Mouse (Mus musculus) lung, embryonic 15.5 days (tissue): ENCODE data around the gene Plod3. TPM values are rescaled to one million over a fixed set of nuclear protein-coding genes. Genes with fewer than 3 reads are reported as not detected.

Source experiments
- ATAC-seq: fragments of 200-750 bp; cut with Nextera tagmentation; 2 replicates; pipeline ENCODE4 v1.8.0; 2017; ENCODE audit warnings: moderate number of reproducible peaks, borderline replicate concordance; ENCODE audit not compliant: low FRiP score, low TSS enrichment; ENCODE audit errors: extremely low read depth
- H3K27ac ChIP-seq: fragments of 300-500 bp; sonication (generic); 2 replicates; pipeline ENCODE4 v1.5.1; 2015; ENCODE audit warnings: moderate library complexity, mild to moderate bottlenecking, inconsistent platforms
- H3K27me3 ChIP-seq: fragments of 300-500 bp; sonication (generic); 2 replicates; pipeline ENCODE4 v1.6.1; 2015; ENCODE audit warnings: inconsistent platforms
- H3K36me3 ChIP-seq: fragments of 300-500 bp; sonication (generic); 2 replicates; pipeline ENCODE4 v1.6.1; 2015; ENCODE audit warnings: inconsistent platforms
- H3K4me1 ChIP-seq: fragments of 300-500 bp; sonication (generic); 2 replicates; pipeline ENCODE4 v1.6.1; 2015; ENCODE audit warnings: inconsistent platforms
- H3K4me2 ChIP-seq: fragments of 300-500 bp; sonication (generic); 2 replicates; pipeline ENCODE4 v1.6.1; 2015; ENCODE audit warnings: inconsistent platforms, mild to moderate bottlenecking, moderate library complexity
- H3K4me3 ChIP-seq: fragments of 300-500 bp; sonication (generic); 2 replicates; pipeline ENCODE4 v1.5.1; 2015; ENCODE audit warnings: mild to moderate bottlenecking, inconsistent platforms
- H3K9ac ChIP-seq: fragments of 300-500 bp; sonication (generic); 2 replicates; pipeline ENCODE4 v1.6.1; 2015; ENCODE audit warnings: inconsistent platforms
- H3K9me3 ChIP-seq: fragments of 300-500 bp; sonication (generic); 2 replicates; pipeline ENCODE4 v1.6.1; 2016; ENCODE audit warnings: inconsistent platforms
- WGBS: fragments of 180-500 bp; shearing (Covaris S2); methylation state at CpG from one replicate; pipeline ENCODE4 v1.1.7; 2015; 5-methylcytosine and 5-hydroxymethylcytosine counted together
- polyA plus RNA-seq: library from polyadenylated mRNA; unstranded; fragments of >200 nt; fragmentation: Nextera tagmentation; extraction: Ambion mirVana; gene quantifications from 2 replicates; pipeline ENCODE4 v1.2.1, GENCODE M21; 2015

Plod3 gene
- polyA plus RNA-seq, 1 experiment from 2014 or later, result 55.9 TPM

DNA sequence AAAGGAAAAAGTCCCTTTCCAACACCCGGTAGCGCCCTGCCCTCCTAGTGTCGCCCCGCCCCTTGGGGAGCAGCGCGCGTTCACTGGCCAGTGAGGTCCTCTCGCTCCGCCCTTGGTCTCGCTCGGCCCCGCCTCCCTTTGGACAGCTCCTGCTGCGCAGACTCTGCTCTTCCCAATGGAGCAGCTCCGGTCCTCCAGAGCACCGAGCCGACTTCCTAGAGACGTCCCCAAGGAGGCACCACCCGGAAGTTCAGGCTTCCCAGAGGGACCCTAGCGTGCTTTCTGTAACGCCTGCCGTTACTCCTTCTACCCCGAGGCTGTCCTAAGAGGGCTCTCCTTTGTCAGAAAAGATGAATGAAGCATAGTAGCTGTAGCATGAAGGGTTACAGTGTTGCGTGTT is 33.8 kb upstream of the Plod3 start, which contains the start of gene Fis1:
Fis1 (plus strand) TSS at position 261 of the 400 bp plus-strand sequence.
- no peaks in the 10 kb centered on the region for H3K9me3 ChIP-seq
- H3K4me2 ChIP-seq, result peak within 1 kb of the TSS; percentile 73
- H3K36me3 ChIP-seq, result no peaks in the 10 kb centered on the region
- H3K9ac ChIP-seq, result peak within 1 kb of the TSS; percentile 80
- peak; percentile 99 for ATAC-seq
- peaks cover 24% of the 10 kb centered on the region for H3K4me1 ChIP-seq
- H3K27me3 ChIP-seq, result no peaks in the 10 kb centered on the region
- peak within 1 kb of the TSS; percentile 72 for H3K4me3 ChIP-seq
- peak within 1 kb of the TSS; percentile 76 for H3K27ac ChIP-seq
- WGBS, result under 1% methylated on average over 23 of the region's 23 CpGs

DNA sequence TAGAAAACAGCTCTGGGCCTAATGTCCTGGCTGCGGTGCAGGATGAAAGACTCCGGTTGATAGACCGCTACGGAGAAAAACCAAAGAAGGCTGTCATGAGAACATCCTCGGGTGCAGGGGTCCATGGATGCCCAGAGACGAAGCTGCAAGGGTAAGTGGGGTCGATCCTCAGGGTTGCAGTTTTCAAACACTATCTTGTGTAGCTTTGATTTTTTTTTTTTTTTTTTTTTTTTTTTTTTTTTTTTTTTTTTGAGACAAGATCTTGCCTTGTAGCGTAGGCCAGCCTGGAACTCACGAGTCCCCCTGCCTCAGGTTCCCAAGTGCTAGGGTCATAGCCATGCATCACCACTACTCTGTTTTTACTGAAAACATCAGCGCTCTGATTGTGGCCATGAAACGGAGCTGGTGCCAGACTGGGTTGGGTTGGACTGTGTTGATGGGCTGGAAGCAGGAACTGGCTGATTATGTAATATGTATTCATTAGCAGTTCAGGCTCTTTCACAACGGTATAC is 33.3 kb upstream of the Plod3 start:
- Histone ChIP-seq H3K9ac (peak overlapping the region; percentile 80), H3K4me2 (peak overlapping the region; percentile 73), H3K4me1 (peaks cover 26% of the 10 kb centered on the region), H3K4me3 (peak overlapping the region; percentile 72), H3K9me3 (no peaks in the 10 kb centered on the region), H3K27me3 (no peaks in the 10 kb centered on the region), H3K27ac (peak overlapping the region; percentile 76), H3K36me3 (no peaks in the 10 kb centered on the region)
- ATAC-seq, result no peak
- 1% methylated on average over 12 of the region's 12 CpGs for WGBS

DNA sequence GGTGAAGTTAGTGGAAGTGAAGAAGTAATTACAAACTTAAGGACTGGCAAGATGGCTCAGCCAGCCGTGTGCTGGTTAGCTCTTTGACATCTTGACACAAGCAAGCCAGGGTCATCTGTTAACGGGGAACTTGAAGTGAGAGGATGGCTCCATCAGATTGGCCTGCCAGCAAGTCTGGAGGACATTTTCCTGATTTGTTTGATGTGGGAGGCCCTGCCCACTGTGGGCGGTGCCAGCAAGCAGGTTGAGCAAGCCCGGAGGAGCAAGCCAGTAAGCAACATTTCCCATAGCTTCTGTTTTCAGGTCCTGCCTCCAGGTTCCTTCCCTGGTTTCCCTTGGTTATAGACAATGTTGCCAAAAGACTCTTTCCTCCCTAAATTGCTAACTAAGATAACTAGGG is 31.2 kb upstream of the Plod3 start:
- no peaks in the 10 kb centered on the region for H3K9me3 ChIP-seq
- WGBS, result 71% methylated on average over 4 of the region's 4 CpGs

DNA sequence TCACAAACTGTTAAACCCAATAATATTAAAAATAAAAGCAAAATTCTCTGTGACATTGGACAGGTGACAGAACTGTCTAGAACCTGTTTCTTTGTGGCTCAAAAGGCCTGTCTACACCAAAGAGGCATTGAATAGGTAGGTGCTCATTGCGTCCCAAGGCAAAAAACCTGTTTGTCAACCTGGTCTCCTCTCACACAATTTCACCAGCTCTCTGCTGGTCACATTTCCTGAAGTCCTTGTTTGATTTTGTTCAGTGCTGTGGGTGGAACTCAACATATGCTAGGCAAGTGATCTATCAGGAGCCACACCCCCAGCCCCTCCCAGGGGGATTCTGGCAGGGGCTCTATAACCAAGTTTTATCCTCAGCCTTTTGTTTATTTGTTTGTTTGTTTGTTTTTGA is 29.6 kb upstream of the Plod3 start:
- Histone ChIP-seq H3K9me3 (no peaks in the 10 kb centered on the region), H3K36me3 (no peaks in the 10 kb centered on the region), H3K4me1 (peaks cover 47% of the 10 kb centered on the region), H3K4me2 (no peak overlapping the region), H3K9ac (no peak overlapping the region), H3K27me3 (no peaks in the 10 kb centered on the region), H3K27ac (0 out of 2 replicates have a peak overlapping the region, but pooled peaks have one; percentile 3), H3K4me3 (no peak overlapping the region)
- 70% methylated on average over 1 of the region's 1 CpGs for WGBS
- ATAC-seq, result no peak

More for the DNA sequence above, 31.2 kb upstream of the Plod3 start:
- Histone ChIP-seq H3K4me3 (no peak overlapping the region), H3K36me3 (no peaks in the 10 kb centered on the region), H3K27ac (no peak overlapping the region), H3K9ac (no peak overlapping the region), H3K4me2 (no peak overlapping the region), H3K27me3 (no peaks in the 10 kb centered on the region), H3K4me1 (peaks cover 38% of the 10 kb centered on the region)
- no peak for ATAC-seq

DNA sequence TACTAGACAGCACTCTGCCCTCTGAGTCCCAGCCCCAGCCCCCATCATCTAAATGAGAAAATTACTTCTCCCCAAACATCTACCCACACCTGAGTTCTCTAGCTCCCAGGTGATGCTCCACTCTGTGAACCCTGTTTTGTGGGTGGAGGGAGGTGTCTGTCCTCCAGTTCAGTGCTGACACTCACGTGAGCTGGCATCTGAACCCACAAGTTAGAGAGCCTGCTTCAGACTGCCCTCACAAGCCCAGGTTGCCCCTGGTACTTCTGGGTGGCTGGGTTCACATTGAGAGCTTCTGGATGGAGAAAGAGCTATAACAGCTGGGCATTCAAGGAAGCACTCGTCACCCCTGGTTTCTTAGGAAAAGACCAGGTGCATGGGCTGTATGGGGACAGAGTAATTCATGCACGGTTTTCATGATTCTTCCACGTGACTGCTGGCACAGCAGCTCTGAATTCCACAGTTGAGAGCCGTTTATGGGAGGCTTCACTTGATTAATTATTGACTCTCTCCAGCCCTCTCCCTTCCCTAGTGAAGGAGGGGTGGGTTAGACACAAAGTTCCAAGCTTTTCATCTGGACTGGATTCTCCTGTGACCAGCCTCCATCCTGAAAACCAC is 27.7 kb upstream of the Plod3 start:
- no peak overlapping the region; the same call in 1 of the 2 replicates for H3K4me2 ChIP-seq
- H3K4me1 ChIP-seq, result peaks cover 45% of the 10 kb centered on the region
- WGBS, result 43% methylated on average over 5 of the region's 5 CpGs
- no peak overlapping the region for H3K9ac ChIP-seq
- no peaks in the 10 kb centered on the region for H3K27me3 ChIP-seq
- no peaks in the 10 kb centered on the region for H3K9me3 ChIP-seq
- H3K27ac ChIP-seq, result peak overlapping the region; percentile 91
- peaks cover 11% of the 10 kb centered on the region; the same call in 1 of the 2 replicates for H3K36me3 ChIP-seq
- no peak overlapping the region for H3K4me3 ChIP-seq
- 0 out of 2 replicates have a peak, but pooled peaks have one; percentile 4 for ATAC-seq

DNA sequence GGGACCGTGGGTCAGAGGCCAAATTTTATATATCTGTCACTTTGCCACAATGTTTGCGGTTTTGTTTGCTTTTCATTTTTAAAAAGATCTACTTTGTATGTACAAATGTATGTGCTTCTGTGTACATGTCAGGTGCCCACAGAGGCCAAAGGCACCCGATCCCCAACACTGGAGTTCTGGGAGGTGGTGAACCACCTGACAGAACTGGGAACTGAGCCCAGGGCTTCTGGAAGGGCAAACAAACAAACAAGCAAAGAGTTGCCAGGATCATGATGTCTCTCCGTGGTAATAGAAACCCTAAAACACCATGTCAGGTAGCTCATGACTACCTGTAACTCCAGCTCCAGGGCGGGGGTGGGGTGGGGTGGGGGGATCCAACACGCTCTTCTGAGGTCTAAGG is 26.8 kb upstream of the Plod3 start:
- Histone ChIP-seq H3K36me3 (peaks cover 20% of the 10 kb centered on the region), H3K4me2 (no peak overlapping the region), H3K27me3 (no peaks in the 10 kb centered on the region), H3K4me1 (peaks cover 39% of the 10 kb centered on the region), H3K27ac (peak overlapping the region; percentile 91; the same call in 1 of the 2 replicates), H3K9ac (no peak overlapping the region), H3K9me3 (no peaks in the 10 kb centered on the region), H3K4me3 (no peak overlapping the region)
- no peak for ATAC-seq
- WGBS, result 85% methylated on average over 6 of the region's 6 CpGs

DNA sequence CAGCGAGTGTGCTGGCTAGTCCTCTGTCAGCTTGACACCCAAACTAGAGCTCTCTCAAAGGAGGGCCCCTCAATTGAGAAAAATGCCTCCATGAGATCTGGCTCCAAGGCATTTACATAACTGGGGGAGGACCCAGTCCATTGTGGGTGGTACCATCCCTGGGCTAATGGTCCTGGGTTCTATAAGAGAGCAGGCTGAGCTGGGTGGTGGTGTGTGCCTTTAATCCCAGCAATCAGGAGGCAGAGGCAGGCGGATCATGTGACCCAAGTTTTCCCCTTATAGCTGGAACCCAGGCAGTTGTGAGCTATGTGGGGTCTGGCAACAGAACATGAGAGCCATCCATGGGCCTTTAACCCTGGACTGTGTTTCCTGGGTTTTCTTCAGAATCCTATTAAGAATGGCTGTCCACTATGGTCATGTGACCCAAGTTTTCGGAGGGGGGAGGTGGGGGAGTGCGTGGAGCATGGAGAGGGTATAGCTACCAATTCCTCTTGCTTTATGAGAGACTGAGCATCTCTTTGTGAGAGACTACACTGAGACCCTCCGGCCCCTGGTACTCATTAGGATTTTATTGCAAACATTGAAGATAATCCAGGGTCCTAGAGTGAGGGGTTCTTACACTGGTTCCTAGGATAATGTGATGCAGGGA is 25.4 kb upstream of the Plod3 start:
- H3K27ac ChIP-seq, result peak overlapping the region; percentile 76
- 28% methylated on average over 5 of the region's 5 CpGs for WGBS
- peaks cover 23% of the 10 kb centered on the region for H3K36me3 ChIP-seq
- H3K4me1 ChIP-seq, result peaks cover 52% of the 10 kb centered on the region
- H3K4me2 ChIP-seq, result peak overlapping the region; percentile 67
- peak; percentile 21 for ATAC-seq
- peak overlapping the region; percentile 68 for H3K9ac ChIP-seq
- H3K9me3 ChIP-seq, result no peaks in the 10 kb centered on the region
- peak overlapping the region; percentile 69 for H3K4me3 ChIP-seq
- no peaks in the 10 kb centered on the region for H3K27me3 ChIP-seq

DNA sequence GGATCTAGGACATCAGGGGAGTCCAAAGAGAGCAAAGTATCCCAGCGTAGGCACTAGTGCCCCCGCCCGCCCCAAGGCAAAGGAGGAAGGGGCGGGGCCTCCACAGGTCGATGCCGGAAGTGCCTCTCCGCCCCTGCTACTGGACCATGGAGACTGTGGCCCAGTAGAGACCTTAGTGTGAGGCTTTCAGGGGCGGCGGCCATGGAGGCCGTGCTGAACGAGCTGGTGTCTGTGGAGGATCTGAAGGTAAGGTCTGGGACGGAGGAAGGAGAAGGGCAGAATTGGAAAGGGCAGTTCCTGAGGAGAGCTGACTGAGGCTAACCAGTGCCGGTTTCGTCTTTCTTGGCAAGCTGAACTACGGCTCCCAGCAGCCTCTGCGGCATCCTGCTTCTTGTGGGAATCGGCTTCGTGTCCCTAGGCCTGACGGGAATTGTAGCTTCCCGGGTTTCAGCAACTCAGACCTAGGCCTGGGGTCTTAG is 24.8 kb upstream of the Plod3 start:
- Histone ChIP-seq H3K4me3 (peak overlapping the region; percentile 69), H3K9me3 (no peaks in the 10 kb centered on the region), H3K27me3 (no peaks in the 10 kb centered on the region), H3K4me1 (peaks cover 53% of the 10 kb centered on the region), H3K4me2 (peak overlapping the region; percentile 67), H3K9ac (peak overlapping the region; percentile 68), H3K27ac (peak overlapping the region; percentile 76), H3K36me3 (peaks cover 23% of the 10 kb centered on the region)
- under 1% methylated on average over 20 of the region's 20 CpGs for WGBS
- peak; percentile 90 for ATAC-seq

DNA sequence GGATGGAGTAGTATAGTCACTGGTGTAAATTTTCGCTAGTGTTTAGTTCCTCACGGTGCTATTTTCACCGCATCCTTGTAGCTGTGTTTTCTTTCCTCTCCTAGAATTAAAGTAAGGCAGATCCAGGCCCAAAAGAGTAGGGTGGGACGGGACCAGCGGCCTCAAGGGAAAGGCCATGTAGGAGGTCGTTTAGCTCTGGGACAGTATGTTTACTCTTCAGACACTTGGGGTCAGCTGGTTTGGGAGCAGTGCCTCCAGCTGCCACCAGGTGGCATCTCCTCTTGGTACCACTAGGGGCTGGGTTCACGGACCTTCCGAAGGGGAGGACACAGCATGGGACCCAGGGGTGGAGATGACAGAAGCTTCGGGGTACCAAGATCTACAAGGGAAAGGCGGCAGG is 24.3 kb upstream of the Plod3 start:
- H3K4me1 ChIP-seq, result peaks cover 54% of the 10 kb centered on the region
- H3K27me3 ChIP-seq, result no peaks in the 10 kb centered on the region
- H3K4me3 ChIP-seq, result peak overlapping the region; percentile 69
- peak overlapping the region; percentile 68 for H3K9ac ChIP-seq
- H3K36me3 ChIP-seq, result peaks cover 23% of the 10 kb centered on the region
- H3K9me3 ChIP-seq, result no peaks in the 10 kb centered on the region
- ATAC-seq, result peak; percentile 49; the same call in 1 of the 2 replicates
- 1% methylated on average over 10 of the region's 10 CpGs for WGBS
- H3K27ac ChIP-seq, result peak overlapping the region; percentile 76
- peak overlapping the region; percentile 67 for H3K4me2 ChIP-seq

DNA sequence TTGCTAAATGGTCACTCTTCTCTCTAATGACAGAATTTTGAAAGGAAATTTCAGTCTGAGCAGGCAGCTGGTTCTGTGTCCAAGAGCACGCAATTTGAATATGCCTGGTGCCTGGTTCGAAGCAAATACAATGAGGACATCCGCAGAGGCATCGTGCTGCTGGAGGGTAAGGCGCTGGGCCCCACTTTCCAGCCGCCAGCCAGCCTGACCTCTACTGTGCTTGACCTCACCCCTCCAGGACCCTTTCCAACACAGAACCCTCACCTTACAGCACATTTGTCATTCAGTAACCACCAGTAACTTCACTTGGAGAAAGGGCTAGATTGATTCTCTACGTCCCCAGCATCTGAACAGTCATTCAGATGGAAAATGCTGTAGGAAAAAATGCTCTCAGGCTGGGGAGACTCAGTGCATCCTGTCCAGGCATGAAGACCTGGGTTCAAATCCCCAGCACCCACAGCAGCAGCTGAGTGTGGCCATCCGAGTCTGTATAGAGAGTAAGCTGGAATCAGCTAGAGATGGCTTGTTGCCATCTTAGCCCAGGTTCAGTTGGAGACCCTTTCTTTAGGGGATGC is 23.8 kb upstream of the Plod3 start:
- Histone ChIP-seq H3K27me3 (no peaks in the 10 kb centered on the region), H3K36me3 (peaks cover 23% of the 10 kb centered on the region), H3K4me1 (peaks cover 58% of the 10 kb centered on the region), H3K4me2 (peak overlapping the region; percentile 67), H3K9me3 (no peaks in the 10 kb centered on the region), H3K27ac (peak overlapping the region; percentile 76; the same call in 1 of the 2 replicates), H3K9ac (peak overlapping the region; percentile 68; the same call in 1 of the 2 replicates), H3K4me3 (peak overlapping the region; percentile 69)
- no peak for ATAC-seq
- WGBS, result 69% methylated on average over 8 of the region's 8 CpGs

DNA sequence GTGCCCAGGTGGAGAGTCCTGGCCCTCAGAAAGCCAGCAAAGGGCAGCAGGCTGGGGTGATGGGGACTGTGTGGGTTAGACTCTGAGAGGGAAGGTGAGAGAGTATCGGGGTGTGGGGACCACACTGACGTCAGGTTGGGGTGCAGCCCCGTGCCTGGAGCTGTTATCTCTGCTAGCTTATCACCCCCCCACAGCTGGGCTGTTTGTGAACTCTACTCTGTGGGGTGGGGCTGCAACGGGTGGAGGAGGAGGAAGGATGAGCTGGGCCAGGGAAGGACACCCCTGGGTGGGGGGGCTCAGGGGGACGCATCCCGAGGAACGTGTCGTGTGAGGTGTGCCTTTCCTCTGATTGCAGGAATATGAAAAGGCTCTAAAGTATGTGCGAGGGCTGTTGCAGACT is 21.6 kb upstream of the Plod3 start:
- WGBS, result 71% methylated on average over 9 of the region's 9 CpGs
- Histone ChIP-seq H3K9ac (no peak overlapping the region), H3K4me2 (no peak overlapping the region), H3K9me3 (no peaks in the 10 kb centered on the region), H3K4me3 (no peak overlapping the region), H3K27me3 (no peaks in the 10 kb centered on the region), H3K4me1 (peaks cover 45% of the 10 kb centered on the region), H3K36me3 (peaks cover 23% of the 10 kb centered on the region), H3K27ac (peak overlapping the region; percentile 70; the same call in 1 of the 2 replicates)
- no peak for ATAC-seq
